ENCODE assay signal across 9 mouse cellular contexts in genomic region chr9:45145533-45146266, GRCm38 (mm10). TPM values are rescaled to one million over a fixed set of nuclear protein-coding genes. Genes with fewer than 3 reads are reported as not detected.
DNase-seq lines count a peak whose midpoint lies in the region; ATAC-seq and TF ChIP-seq lines count a peak whose summit lies in the region.
"Had no signal": no experiment of that assay in that cellular context is flagged by ENCODE, and none has a peak within 500 bp of the region (broad histone marks: within the 10 kb centered on the region; RNA-seq: fewer than 3 reads in every experiment).

No protein-coding gene starts in this region.

- no peak overlapping the region for H3K27ac ChIP-seq in cerebellum, adult 2 months (ENCODE audit: insufficient read depth, low read length)
- H3K27ac ChIP-seq in liver, embryonic 14.5 days: no peak overlapping the region

- no peak for ATAC-seq in megakaryocyte, adult 5-6 weeks (ENCODE audit: poor library complexity, severe bottlenecking)
- no peak for ATAC-seq in liver, embryonic 14.5 days (ENCODE audit: insufficient read depth)

- no peaks in the 10 kb centered on the region for H3K36me3 ChIP-seq in megakaryocyte, embryonic 14.5 days (replicated peaks; ENCODE audit: low read length)
- no peaks in the 10 kb centered on the region for H3K36me3 ChIP-seq in liver, embryonic 14.5 days (replicated peaks; ENCODE audit: control insufficient read depth, insufficient read depth, low read depth)

- no peaks in the 10 kb centered on the region for H3K27me3 ChIP-seq in cerebellum, adult 2 months (ENCODE audit: control insufficient read depth, insufficient read depth, low read length)
- H3K27me3 ChIP-seq in megakaryocyte, embryonic 14.5 days (replicated peaks): peaks cover 98% of the 10 kb centered on the region
- H3K27me3 ChIP-seq in liver, embryonic 14.5 days (ENCODE audit: control insufficient read depth, insufficient read depth, low read length): peaks cover 7% of the 10 kb centered on the region

- no peak for TF ChIP-seq POLR2A in cerebellum, adult 2 months (IDR thresholded peaks at IDR 0.05; ENCODE audit: borderline replicate concordance, insufficient read depth, low read length)

- TF ChIP-seq EP300 in liver, embryonic 14.5 days (IDR thresholded peaks at IDR 0.05; ENCODE audit: low read depth): no peak

- H3K4me3 ChIP-seq in cerebellum, adult 2 months (replicated peaks; ENCODE audit: insufficient read depth, low read depth, low read length): peak overlapping the region; percentile 65
- peak overlapping the region; percentile 79 for H3K4me3 ChIP-seq in megakaryocyte, embryonic 14.5 days (replicated peaks)
- H3K4me3 ChIP-seq in liver, embryonic 14.5 days (ENCODE audit: insufficient read depth in 1 of 2, low read depth in 2 of 2, low read length in 2 of 2): peak overlapping the region in 1 of 2 experiments; percentile 25; a peak in 2 of 4 replicates
- H3K4me3 ChIP-seq: erythroblast, embryonic 14.5 days had no signal

- H3K9me3 ChIP-seq in megakaryocyte, embryonic 14.5 days: no peaks in the 10 kb centered on the region
- H3K9me3 ChIP-seq in liver, embryonic 14.5 days (ENCODE audit: control insufficient read depth, low read length): no peaks in the 10 kb centered on the region

- H3K9ac ChIP-seq in liver, embryonic 14.5 days (replicated peaks): no peak overlapping the region

- peak overlapping the region; percentile 47 for H3K4me2 ChIP-seq in liver, embryonic 14.5 days (ENCODE audit: low read depth)

- WGBS in cerebellum, adult 2 months: 5% methylated on average over 27 of the region's 27 CpGs
- 9% methylated on average over 27 of the region's 27 CpGs for WGBS in liver, embryonic 14.5 days (ENCODE audit: insufficient replicate concordance)

- no peak for TF ChIP-seq CTCF in cerebellum, adult 2 months (IDR thresholded peaks at IDR 0.05; ENCODE audit: borderline replicate concordance, insufficient read depth, low read depth, low read length)
- TF ChIP-seq CTCF in liver, embryonic 14.5 days (IDR thresholded peaks at IDR 0.05; ENCODE audit: low read depth): no peak

- no peak for DNase-seq in cerebellum, adult 2 months
- no peak for DNase-seq in cerebellum, adult 11-12 months
- peak; percentile 44 to 48 for DNase-seq in frontal cortex, postnatal 36 days (ENCODE audit: low spot score in 2 of 2)
- no peak for DNase-seq in liver, embryonic 14.5 days (ENCODE audit: low read depth in 3 of 3, low spot score in 3 of 3)
- DNase-seq in natural killer cell, adult 2 months (ENCODE audit: low spot score in 2 of 2): no peak
- no peak for DNase-seq in urinary bladder, postnatal 4 days (ENCODE audit: low spot score in 2 of 2)

- no peaks in the 10 kb centered on the region for H3K4me1 ChIP-seq in cerebellum, adult 2 months (ENCODE audit: control insufficient read depth, insufficient read depth, low read length)
- H3K4me1 ChIP-seq in megakaryocyte, embryonic 14.5 days: peaks cover 12% of the 10 kb centered on the region
- no peaks in the 10 kb centered on the region for H3K4me1 ChIP-seq in liver, embryonic 14.5 days (replicated peaks; ENCODE audit: control insufficient read depth in 2 of 2, insufficient read depth in 2 of 2, low read length in 1 of 2)

RNA-seq across cellular contexts. Expression of gene Scn4b, which starts 7.5 kb away (rescaled TPM):
- 78.8 and 109 TPM in 2 replicates for polyA plus RNA-seq in cerebellum, adult 2 months (2012; rRNA removed)
- polyA plus RNA-seq in megakaryocyte, embryonic 14.5 days (2012; ENCODE audit: insufficient read depth, low replicate concordance): not detected in 2 replicates
- total RNA-seq in megakaryocyte, adult 5-6 weeks (2015): not detected in 2 replicates
- total RNA-seq in megakaryocyte, adult 5-6 weeks (2017): 0.04 TPM in 1 of 2 replicates, not detected in the other
- 0.03 and 0.06 TPM in 2 replicates for polyA plus RNA-seq in liver, embryonic 14.5 days (2012; rRNA removed)
- 0.01 TPM in 1 of 2 replicates, not detected in the other for polyA plus RNA-seq in liver, embryonic 14.5 days (2014; fragmentation: Nextera tagmentation; extraction: Ambion mirVana)
- polyA plus RNA-seq: erythroblast, embryonic 14.5 days had no signal

RNA-seq across cellular contexts. Expression of gene Scn2b, which starts 28.1 kb away (rescaled TPM):
- 151 and 165 TPM in 2 replicates for polyA plus RNA-seq in cerebellum, adult 2 months (2012; rRNA removed)
- polyA plus RNA-seq in megakaryocyte, embryonic 14.5 days (2012; ENCODE audit: insufficient read depth, low replicate concordance): 0.09 TPM in 1 of 2 replicates, not detected in the other
- 0.42 and 0.78 TPM in 2 replicates for total RNA-seq in megakaryocyte, adult 5-6 weeks (2015)
- total RNA-seq in megakaryocyte, adult 5-6 weeks (2017): 0.95 and 0.98 TPM in 2 replicates
- 0.13 and 0.15 TPM in 2 replicates for polyA plus RNA-seq in liver, embryonic 14.5 days (2012; rRNA removed)
- 0.08 and 0.10 TPM in 2 replicates for polyA plus RNA-seq in liver, embryonic 14.5 days (2014; fragmentation: Nextera tagmentation; extraction: Ambion mirVana)
- polyA plus RNA-seq: erythroblast, embryonic 14.5 days had no signal

RNA-seq across cellular contexts. Expression of gene BC049352, which starts 36.1 kb away (rescaled TPM):
- 1.9 and 2.8 TPM in 2 replicates for polyA plus RNA-seq in cerebellum, adult 2 months (2012; rRNA removed)
- 0.13 TPM in 1 of 2 replicates, not detected in the other for polyA plus RNA-seq in megakaryocyte, embryonic 14.5 days (2012; ENCODE audit: insufficient read depth, low replicate concordance)
- not detected in 2 replicates for total RNA-seq in megakaryocyte, adult 5-6 weeks (2015)
- not detected in 2 replicates for total RNA-seq in megakaryocyte, adult 5-6 weeks (2017)
- 0.04 TPM in 1 of 2 replicates, not detected in the other for polyA plus RNA-seq in liver, embryonic 14.5 days (2012; rRNA removed)
- polyA plus RNA-seq in liver, embryonic 14.5 days (2014; fragmentation: Nextera tagmentation; extraction: Ambion mirVana): 0.11 TPM in 1 of 2 replicates, not detected in the other
- polyA plus RNA-seq: erythroblast, embryonic 14.5 days had no signal

RNA-seq across cellular contexts. Expression of gene Tmprss4, which starts 58.2 kb away (rescaled TPM):
- polyA plus RNA-seq in cerebellum, adult 2 months (2012; rRNA removed): 0.11 and 0.34 TPM in 2 replicates
- polyA plus RNA-seq in megakaryocyte, embryonic 14.5 days (2012; ENCODE audit: insufficient read depth, low replicate concordance): not detected in 2 replicates
- 0.34 TPM in 1 of 2 replicates, not detected in the other for total RNA-seq in megakaryocyte, adult 5-6 weeks (2015)
- total RNA-seq in megakaryocyte, adult 5-6 weeks (2017): 0.07 TPM in 1 of 2 replicates, not detected in the other
- 0.06 and 0.12 TPM in 2 replicates for polyA plus RNA-seq in liver, embryonic 14.5 days (2012; rRNA removed)
- 0.05 TPM in 1 of 2 replicates, not detected in the other for polyA plus RNA-seq in liver, embryonic 14.5 days (2014; fragmentation: Nextera tagmentation; extraction: Ambion mirVana)
- polyA plus RNA-seq: erythroblast, embryonic 14.5 days had no signal

Comparison
In these comparisons a context has a peak if more than half of its experiments do, and no peak if none do; other contexts are left out.
1. DNase-seq: peak in frontal cortex, postnatal 36 days (2 of 2); none in cerebellum, adult 2 months (0 of 2), cerebellum, adult 11-12 months (single experiment), liver, embryonic 14.5 days (0 of 3), natural killer cell, adult 2 months (0 of 2) and urinary bladder, postnatal 4 days (0 of 2).
2. RNA of gene Scn4b, which starts 7.5 kb away (polyA plus RNA-seq): 78.8 to 109 TPM in cerebellum, adult 2 months; 0.01 to 0.06 TPM in liver, embryonic 14.5 days and not detected in megakaryocyte, embryonic 14.5 days; every median in the first group is over 10 times any median in the second.
3. RNA of gene Scn2b, which starts 28.1 kb away (polyA plus RNA-seq): 151 to 165 TPM in cerebellum, adult 2 months; 0.08 to 0.15 TPM in liver, embryonic 14.5 days and 0.09 TPM in megakaryocyte, embryonic 14.5 days; every median in the first group is over 100 times any median in the second.